Mouse (Mus musculus): ENCODE data around the gene Zbtb2. TPM values are rescaled to one million over a fixed set of nuclear protein-coding genes. Genes with fewer than 3 reads are reported as not detected.
"Not testable (repeated sequence)": the region's sequence is repeated elsewhere in the genome, so short reads cannot be mapped to it uniquely, and the experiment has no call there.

The Zbtb2 gene
- polyA plus RNA-seq (2016; fragmentation: Nextera tagmentation; extraction: Ambion mirVana) = 18.8 and 22.7 TPM in 2 replicates

GRCm38 (mm10) chr10:4387701-4388383, at the start of gene Zbtb2:
TSS of gene Zbtb2 (minus strand) at chr10:4388108.
- Histone ChIP-seq H3K27me3 (replicated peaks; ENCODE audit: low read depth, poor library complexity, severe bottlenecking) (no peaks in the 10 kb centered on the region), H3K9me3 (no peaks in the 10 kb centered on the region), H3K36me3 (replicated peaks) (peaks cover 11% of the 10 kb centered on the region), H3K4me1 (peaks cover 48% of the 10 kb centered on the region), H3K4me3 (peak within 1 kb of the TSS; percentile 97), H3K27ac (replicated peaks) (peak within 1 kb of the TSS; percentile 99)
- DNase-seq (ENCODE audit: low spot score) = peak; percentile 83
- under 1% methylated on average over 85 of the region's 87 CpGs for WGBS

DNA sequence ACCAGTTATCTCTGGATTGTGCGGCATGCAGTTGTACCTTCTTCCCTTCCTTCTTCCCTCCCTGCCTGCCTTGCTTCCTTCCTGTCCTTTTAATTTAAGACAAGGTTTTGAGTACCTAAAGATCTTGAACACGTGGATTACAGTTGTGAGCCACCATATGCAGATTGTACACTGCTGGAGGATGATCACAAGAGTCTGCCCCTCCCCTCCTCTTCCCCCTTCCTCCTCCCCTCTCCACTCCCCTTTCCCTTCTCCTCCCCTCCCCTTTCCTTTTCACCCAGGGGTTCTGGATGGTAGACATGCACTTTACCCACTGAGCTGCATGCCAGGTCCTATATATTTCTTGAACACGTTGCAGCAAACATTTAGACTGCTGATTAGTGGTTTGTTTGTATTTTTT, 47.5 kb upstream of the Zbtb2 start:
- Histone ChIP-seq H3K36me3 (replicated peaks) (peaks cover 55% of the 10 kb centered on the region), H3K4me3 (no peak overlapping the region), H3K4me1 (peaks cover 18% of the 10 kb centered on the region), H3K9me3 (no peaks in the 10 kb centered on the region), H3K27ac (replicated peaks) (no peak overlapping the region), H3K27me3 (replicated peaks; ENCODE audit: low read depth, poor library complexity, severe bottlenecking) (no peaks in the 10 kb centered on the region)
- no peak for DNase-seq (ENCODE audit: low spot score)
- WGBS = 89% methylated on average over 3 of the region's 3 CpGs

DNA sequence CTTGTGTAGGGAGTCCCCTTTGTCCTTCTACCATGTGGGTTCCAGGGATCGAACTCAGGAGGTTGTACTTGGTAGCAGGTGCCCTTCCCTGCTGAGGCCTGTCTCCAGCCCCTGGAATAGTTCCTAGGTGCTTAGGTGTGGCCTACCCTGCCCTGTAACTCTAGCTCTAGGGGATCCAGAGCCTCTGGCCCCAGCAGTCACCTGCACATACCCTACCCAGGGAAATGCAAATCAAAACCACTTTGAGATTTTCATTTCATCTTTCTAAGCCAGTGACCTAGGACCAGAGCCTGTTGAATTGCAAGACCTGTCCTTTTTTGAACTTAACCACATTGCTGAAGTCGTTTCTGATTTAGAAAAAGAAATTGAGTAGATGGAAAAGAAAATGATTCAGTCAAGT, 46.0 kb upstream of the Zbtb2 start:
- H3K27me3 ChIP-seq (replicated peaks; ENCODE audit: low read depth, poor library complexity, severe bottlenecking); H3K27ac ChIP-seq (replicated peaks); H3K9me3 ChIP-seq; DNase-seq (ENCODE audit: low spot score): not testable (repeated sequence)
- Histone ChIP-seq H3K4me3 (peak overlapping the region; percentile 79; the same call in 1 of the 2 replicates), H3K36me3 (replicated peaks) (peaks cover 46% of the 10 kb centered on the region), H3K4me1 (peaks cover 18% of the 10 kb centered on the region)
- 94% methylated on average over 2 of the region's 2 CpGs for WGBS

- no peaks in the 10 kb centered on the region for H3K9me3 ChIP-seq
- H3K4me3 ChIP-seq = peak overlapping the region; percentile 79
- peak overlapping the region; percentile 84 for H3K27ac ChIP-seq (replicated peaks)
- peaks cover 45% of the 10 kb centered on the region for H3K36me3 ChIP-seq (replicated peaks)
- no peak for DNase-seq (ENCODE audit: low spot score)
- H3K4me1 ChIP-seq = peaks cover 18% of the 10 kb centered on the region
- H3K27me3 ChIP-seq (replicated peaks; ENCODE audit: low read depth, poor library complexity, severe bottlenecking) = no peaks in the 10 kb centered on the region
- 12% methylated on average over 19 of the region's 19 CpGs for WGBS
Measured at GRCm38 (mm10) chr10:4432996-4433755, 45.3 kb upstream of the Zbtb2 start.

GRCm38 (mm10) chr10:4432123-4432931, 44.4 kb upstream of the Zbtb2 start, which contains the start of the genes Rmnd1 and Armt1:
TSS of gene Rmnd1 (minus strand) at chr10:4432388.
TSS of gene Armt1 (plus strand) at chr10:4432467.
- H3K4me1 ChIP-seq = peaks cover 18% of the 10 kb centered on the region
- DNase-seq (ENCODE audit: low spot score) = peak; percentile 98
- no peaks in the 10 kb centered on the region for H3K27me3 ChIP-seq (replicated peaks; ENCODE audit: low read depth, poor library complexity, severe bottlenecking)
- H3K4me3 ChIP-seq = peak within 1 kb of the TSS; percentile 79
- no peaks in the 10 kb centered on the region for H3K9me3 ChIP-seq
- peaks cover 42% of the 10 kb centered on the region for H3K36me3 ChIP-seq (replicated peaks)
- H3K27ac ChIP-seq (replicated peaks) = peak within 1 kb of the TSS; percentile 89
- WGBS = under 1% methylated on average over 75 of the region's 75 CpGs

DNA sequence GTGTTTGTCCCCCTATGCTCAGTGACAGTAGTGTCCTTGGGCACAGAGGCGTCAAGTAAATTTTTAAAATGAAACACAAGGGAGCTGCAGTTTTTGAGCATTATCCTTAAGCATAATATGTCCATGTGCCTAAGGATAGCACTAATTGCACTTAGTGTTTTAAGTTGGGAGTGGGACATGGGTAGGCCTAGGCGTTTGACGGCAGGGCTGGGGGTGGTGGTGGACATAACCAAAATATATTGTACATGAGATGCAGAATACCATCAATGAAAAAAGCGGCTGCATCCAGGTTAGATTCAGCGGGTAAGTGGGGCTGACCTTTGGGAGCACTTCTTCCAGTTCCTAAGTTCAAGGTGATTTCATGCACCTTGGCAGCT, 43.8 kb upstream of the Zbtb2 start:
- peak overlapping the region; percentile 79 for H3K4me3 ChIP-seq
- WGBS = 14% methylated on average over 5 of the region's 5 CpGs
- DNase-seq (ENCODE audit: low spot score) = no peak

DNA sequence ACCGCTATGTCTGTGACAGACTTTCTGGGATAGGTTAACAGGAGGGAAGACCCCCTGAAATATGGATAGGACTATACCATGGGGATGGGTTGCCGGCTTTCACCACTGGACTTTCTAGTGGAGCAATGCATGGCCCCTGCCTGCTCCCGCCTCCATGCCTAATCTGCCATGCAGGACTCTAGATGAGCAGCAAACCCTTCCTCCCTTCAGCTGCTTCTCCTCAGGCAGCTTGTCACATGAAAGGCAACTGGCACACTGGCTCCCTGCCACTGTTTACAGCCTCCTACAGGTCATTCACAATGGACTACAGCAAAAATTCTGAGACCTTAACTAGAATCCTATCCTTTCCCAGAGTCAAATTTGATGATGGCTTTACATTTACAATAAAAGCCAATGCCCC, 42.9 kb upstream of the Zbtb2 start:
- WGBS = 90% methylated on average over 3 of the region's 3 CpGs
- Histone ChIP-seq H3K4me3 (peak overlapping the region; percentile 79), H3K36me3 (replicated peaks) (peaks cover 42% of the 10 kb centered on the region), H3K27ac (replicated peaks) (no peak overlapping the region), H3K4me1 (peaks cover 18% of the 10 kb centered on the region), H3K27me3 (replicated peaks; ENCODE audit: low read depth, poor library complexity, severe bottlenecking) (no peaks in the 10 kb centered on the region), H3K9me3 (no peaks in the 10 kb centered on the region)
- no peak for DNase-seq (ENCODE audit: low spot score)

More for the DNA sequence above, 43.8 kb upstream of the Zbtb2 start:
- Histone ChIP-seq H3K4me1 (peaks cover 18% of the 10 kb centered on the region), H3K27me3 (replicated peaks; ENCODE audit: low read depth, poor library complexity, severe bottlenecking) (no peaks in the 10 kb centered on the region), H3K9me3 (no peaks in the 10 kb centered on the region), H3K27ac (replicated peaks) (peak overlapping the region; percentile 89), H3K36me3 (replicated peaks) (peaks cover 42% of the 10 kb centered on the region)

DNA sequence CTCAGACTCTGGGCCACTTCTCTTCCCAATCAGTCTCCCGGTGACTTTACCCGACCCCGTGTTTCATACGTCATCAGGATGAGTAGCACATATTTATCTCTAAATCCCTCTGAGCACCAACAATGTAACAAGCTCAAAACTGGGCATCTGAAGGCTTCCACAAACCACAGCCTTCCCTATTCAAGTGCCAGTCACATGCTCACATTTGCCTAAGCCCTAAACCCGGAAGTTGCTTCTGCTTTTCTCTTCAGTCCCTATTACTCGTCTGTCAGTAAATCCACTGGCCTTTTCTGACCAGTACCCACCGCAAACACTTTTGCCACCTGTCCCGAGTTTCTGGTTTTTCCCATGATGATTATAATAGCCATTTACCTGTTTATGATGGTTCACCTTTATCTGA, 42.5 kb upstream of the Zbtb2 start:
- peaks cover 18% of the 10 kb centered on the region for H3K4me1 ChIP-seq
- 92% methylated on average over 8 of the region's 8 CpGs for WGBS
- no peak for DNase-seq (ENCODE audit: low spot score)
- no peak overlapping the region for H3K27ac ChIP-seq (replicated peaks)
- peaks cover 42% of the 10 kb centered on the region for H3K36me3 ChIP-seq (replicated peaks)
- 0 out of 2 replicates have a peak overlapping the region, but pooled peaks have one; percentile 79 for H3K4me3 ChIP-seq
- no peaks in the 10 kb centered on the region for H3K27me3 ChIP-seq (replicated peaks; ENCODE audit: low read depth, poor library complexity, severe bottlenecking)
- H3K9me3 ChIP-seq = no peaks in the 10 kb centered on the region

DNA sequence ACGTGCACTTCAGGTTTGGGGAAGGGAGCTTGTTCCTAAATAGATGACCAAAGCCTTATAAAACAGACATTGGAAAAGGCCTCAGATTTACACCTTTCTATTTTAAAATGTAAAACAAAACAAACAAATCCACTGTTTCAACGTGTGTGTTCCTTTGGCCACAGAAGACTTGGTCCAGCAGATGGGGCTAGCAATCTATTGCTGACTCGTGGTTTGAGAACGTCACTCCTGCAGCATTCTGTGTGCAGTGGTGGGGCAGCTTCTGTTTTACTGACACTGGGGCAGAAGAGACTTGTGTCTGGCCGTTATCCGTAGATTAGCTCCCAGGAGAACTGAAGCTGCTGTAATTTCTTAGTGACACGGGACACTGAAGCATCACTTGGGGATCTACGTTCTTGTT, 37.3 kb upstream of the Zbtb2 start:
- no peak for DNase-seq (ENCODE audit: low spot score)
- Histone ChIP-seq H3K4me1 (no peaks in the 10 kb centered on the region), H3K9me3 (no peaks in the 10 kb centered on the region), H3K27ac (replicated peaks) (no peak overlapping the region), H3K4me3 (no peak overlapping the region), H3K27me3 (replicated peaks; ENCODE audit: low read depth, poor library complexity, severe bottlenecking) (no peaks in the 10 kb centered on the region), H3K36me3 (replicated peaks) (peaks cover 85% of the 10 kb centered on the region)
- WGBS = 86% methylated on average over 8 of the region's 8 CpGs

- Histone ChIP-seq H3K36me3 (replicated peaks) (peaks cover 87% of the 10 kb centered on the region), H3K4me3 (no peak overlapping the region), H3K4me1 (no peaks in the 10 kb centered on the region), H3K27ac (replicated peaks) (no peak overlapping the region), H3K27me3 (replicated peaks; ENCODE audit: low read depth, poor library complexity, severe bottlenecking) (no peaks in the 10 kb centered on the region), H3K9me3 (no peaks in the 10 kb centered on the region)
- no peak for DNase-seq (ENCODE audit: low spot score)
- 86% methylated on average over 1 of the region's 1 CpGs for WGBS
Measured at GRCm38 (mm10) chr10:4407191-4407590, 19.3 kb upstream of the Zbtb2 start.

DNA sequence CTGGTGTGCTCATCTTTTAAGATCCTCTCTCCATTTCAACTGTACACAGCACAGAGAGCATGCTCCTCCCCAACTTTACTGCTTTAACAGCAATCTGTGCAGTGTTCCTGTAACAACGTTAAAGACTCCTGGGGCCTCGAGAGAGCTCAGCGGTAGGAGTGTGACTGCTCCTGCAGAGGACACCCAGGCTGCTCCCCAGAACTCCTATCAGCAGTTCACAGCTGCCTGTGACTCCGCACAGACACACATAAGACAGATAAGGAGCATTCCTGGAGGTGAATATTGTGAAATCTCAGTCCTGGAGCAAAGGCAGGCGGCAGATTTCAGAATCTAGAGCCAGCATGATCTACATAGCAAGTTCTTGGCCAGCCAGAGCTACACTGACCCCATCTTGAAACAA, 17.6 kb upstream of the Zbtb2 start:
- Histone ChIP-seq H3K4me1 (no peaks in the 10 kb centered on the region), H3K4me3 (no peak overlapping the region), H3K27me3 (replicated peaks; ENCODE audit: low read depth, poor library complexity, severe bottlenecking) (no peaks in the 10 kb centered on the region), H3K36me3 (replicated peaks) (peaks cover 89% of the 10 kb centered on the region), H3K27ac (replicated peaks) (no peak overlapping the region), H3K9me3 (no peaks in the 10 kb centered on the region)
- DNase-seq (ENCODE audit: low spot score) = no peak
- WGBS = 90% methylated on average over 5 of the region's 5 CpGs

DNA sequence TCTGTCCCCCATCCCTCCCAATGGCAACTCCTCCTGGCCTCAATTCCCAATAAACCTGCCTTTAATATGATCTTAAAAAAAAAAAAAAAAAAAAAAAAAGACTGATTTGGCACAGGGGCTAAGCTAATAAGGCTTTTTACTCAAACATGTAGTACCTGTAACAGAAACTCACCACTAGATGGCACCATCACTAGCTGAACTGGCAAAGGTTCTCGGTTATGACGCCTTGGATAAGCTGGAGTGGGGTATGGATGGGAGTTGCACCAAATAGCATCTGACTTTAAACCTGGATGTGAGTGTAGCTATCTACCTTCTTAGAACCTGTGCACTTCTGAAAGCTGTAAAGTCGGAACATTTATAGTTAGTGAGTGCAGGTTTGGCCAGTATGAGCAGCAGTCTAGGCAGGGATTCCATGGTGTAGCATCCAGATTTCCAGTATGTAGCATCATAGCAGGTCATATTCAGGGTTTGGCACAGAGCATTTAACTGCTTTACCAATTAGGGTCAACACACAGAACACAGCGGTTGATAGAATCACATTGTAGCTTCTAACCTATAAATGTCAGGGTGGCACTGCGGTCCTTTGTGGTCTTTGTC, 17.1 kb upstream of the Zbtb2 start:
- peak; percentile 45 for DNase-seq (ENCODE audit: low spot score)
- Histone ChIP-seq H3K9me3 (no peaks in the 10 kb centered on the region), H3K27me3 (replicated peaks; ENCODE audit: low read depth, poor library complexity, severe bottlenecking) (no peaks in the 10 kb centered on the region), H3K4me1 (no peaks in the 10 kb centered on the region), H3K36me3 (replicated peaks) (peaks cover 88% of the 10 kb centered on the region), H3K4me3 (no peak overlapping the region), H3K27ac (replicated peaks) (no peak overlapping the region)
- 68% methylated on average over 5 of the region's 5 CpGs for WGBS

All from embryonic facial prominence, embryonic 10.5 days (tissue).